Mouse (Mus musculus): ENCODE results near the gene Inava.

DNA sequence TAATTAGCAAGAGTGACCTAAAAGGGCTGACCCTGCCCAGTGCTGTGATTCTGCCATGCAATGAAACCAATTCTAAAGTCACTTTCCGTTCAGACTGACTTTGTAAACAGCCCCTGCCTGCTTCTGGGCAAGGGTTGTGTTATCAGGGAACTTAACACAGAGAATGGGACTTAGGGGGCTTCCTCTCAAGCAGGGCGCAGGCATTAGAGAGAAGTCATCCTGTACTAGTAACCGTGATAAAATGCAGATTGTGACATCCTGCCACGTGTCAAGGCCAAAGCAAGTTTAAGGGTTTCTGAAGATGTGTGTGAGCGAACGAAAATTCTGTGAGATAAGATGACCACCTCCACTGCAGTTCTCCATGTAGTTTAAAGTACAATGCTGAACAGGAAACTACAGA lies 32.1 kb upstream of the Inava start:
- TF ChIP-seq POLR2A (IDR thresholded peaks at IDR 0.05; ENCODE audit: insufficient read depth, low read depth, low read length): no peak
- TF ChIP-seq EP300 (IDR thresholded peaks at IDR 0.05; ENCODE audit: insufficient read depth, low read depth, low read length): no peak
- no peak for TF ChIP-seq CTCF (IDR thresholded peaks at IDR 0.05)

Measured in heart, adult 2 months (tissue).